Mouse (Mus musculus) megakaryocyte, adult 5-6 weeks (primary cell): ENCODE results near the gene Olfr391-ps. TPM values are rescaled to one million over a fixed set of nuclear protein-coding genes. Genes with fewer than 3 reads are reported as not detected.

Experiments used
- ATAC-seq: 2 replicates; pipeline ENCODE4 v1.8.0; 2016; ENCODE audit warnings: mild to moderate bottlenecking, inconsistent platforms; ENCODE audit not compliant: poor library complexity, severe bottlenecking
- total RNA-seq, 2 experiments: library from RNA; stranded (forward) in 1 of 2; stranded (reverse) in 1 of 2; fragments of 153-499, 151-499 nt in 1 of 2; fragments of 221-1000, 200-1000 nt in 1 of 2; gene quantifications; 2 replicates each; pipeline versions ENCODE4 v1.2.3 to v1.2.4; 2015 to 2017

Olfr391-ps gene
- total RNA-seq (2015) = not detected in 2 replicates
- total RNA-seq (2017) = not detected in 2 replicates

GRCm38 (mm10) chr11:73802952-73803351 lies at the start of gene Olfr391-ps:
TSS of gene Olfr391-ps (minus strand) at chr11:73803052.
- ATAC-seq = no peak

- ATAC-seq = no peak
These were observed 48.5 kb upstream of the Olfr391-ps start, which contains the start of gene Olfr393 for GRCm38 (mm10) chr11:73851354-73851753. TSS of gene Olfr393 (minus strand) at chr11:73851454.

- ATAC-seq = no peak
These were observed 14.1 kb upstream of the Olfr391-ps start, which contains the start of gene Olfr392 for GRCm38 (mm10) chr11:73816949-73817348. TSS of gene Olfr392 (minus strand) at chr11:73817049.

- ATAC-seq = no peak
These were observed 20.2 kb downstream of the Olfr391-ps start, which contains the start of gene Olfr390 for GRCm38 (mm10) chr11:73782664-73783063. TSS of gene Olfr390 (plus strand) at chr11:73782964.

GRCm38 (mm10) chr11:73780613-73781012 lies 22.2 kb downstream of the Olfr391-ps start, which contains the start of gene Olfr389:
TSS of gene Olfr389 (minus strand) at chr11:73780713.
- no peak for ATAC-seq

GRCm38 (mm10) chr11:73759115-73759514 lies 43.7 kb downstream of the Olfr391-ps start:
- no peak for ATAC-seq

Other genes with a start within 250 kb of the Olfr391-ps start
- not detected in 2 replicates for gene Olfr385, start 210.0 kb downstream of the Olfr391-ps start, total RNA-seq (2015)
- gene Olfr385, start 210.0 kb downstream of the Olfr391-ps start, total RNA-seq (2017) = not detected in 2 replicates
- not detected in 2 replicates for gene Olfr384, start 204.5 kb downstream of the Olfr391-ps start, total RNA-seq (2015)
- not detected in 2 replicates for gene Olfr384, start 204.5 kb downstream of the Olfr391-ps start, total RNA-seq (2017)
- gene Zfp735, start 114.3 kb downstream of the Olfr391-ps start, total RNA-seq (2015) = not detected in 2 replicates
- not detected in 2 replicates for gene Zfp735, start 114.3 kb downstream of the Olfr391-ps start, total RNA-seq (2017)
- gene Olfr389, start 22.3 kb downstream of the Olfr391-ps start, total RNA-seq (2015) = not detected in 2 replicates
- not detected in 2 replicates for gene Olfr389, start 22.3 kb downstream of the Olfr391-ps start, total RNA-seq (2017)
- gene Olfr390, start 20.1 kb downstream of the Olfr391-ps start, total RNA-seq (2015) = not detected in 2 replicates
- gene Olfr390, start 20.1 kb downstream of the Olfr391-ps start, total RNA-seq (2017) = 0.04 TPM in 1 of 2 replicates, not detected in the other
- 0.04 TPM in 1 of 2 replicates, not detected in the other for gene Olfr392, start 14.0 kb upstream of the Olfr391-ps start, total RNA-seq (2015)
- gene Olfr392, start 14.0 kb upstream of the Olfr391-ps start, total RNA-seq (2017) = not detected in 2 replicates
- not detected in 2 replicates for gene Olfr393, start 48.4 kb upstream of the Olfr391-ps start, total RNA-seq (2015)
- not detected in 2 replicates for gene Olfr393, start 48.4 kb upstream of the Olfr391-ps start, total RNA-seq (2017)
- gene Olfr394, start 87.7 kb upstream of the Olfr391-ps start, total RNA-seq (2015) = not detected in 2 replicates
- gene Olfr394, start 87.7 kb upstream of the Olfr391-ps start, total RNA-seq (2017) = not detected in 2 replicates
- gene Olfr395, start 106.2 kb upstream of the Olfr391-ps start, total RNA-seq (2015) = not detected in 2 replicates
- gene Olfr395, start 106.2 kb upstream of the Olfr391-ps start, total RNA-seq (2017) = not detected in 2 replicates
- gene Olfr23, start 133.6 kb upstream of the Olfr391-ps start, total RNA-seq (2015) = not detected in 2 replicates
- not detected in 2 replicates for gene Olfr23, start 133.6 kb upstream of the Olfr391-ps start, total RNA-seq (2017)
- gene Olfr397, start 157.8 kb upstream of the Olfr391-ps start, total RNA-seq (2015) = not detected in 2 replicates
- gene Olfr397, start 157.8 kb upstream of the Olfr391-ps start, total RNA-seq (2017) = not detected in 2 replicates
- not detected in 2 replicates for gene Olfr398, start 187.4 kb upstream of the Olfr391-ps start, total RNA-seq (2015)
- not detected in 2 replicates for gene Olfr398, start 187.4 kb upstream of the Olfr391-ps start, total RNA-seq (2017)